In genomic region chr4:132718251-132718650, GRCm38 (mm10) we compare ENCODE assay signal across 28 mouse cellular contexts.
"Had no signal": no experiment of that assay in that cellular context is flagged by ENCODE, and none has a peak within 500 bp of the region (broad histone marks: within the 10 kb centered on the region; RNA-seq: fewer than 3 reads in every experiment).

No protein-coding gene starts in this region.

- ATAC-seq: forebrain, embryonic 13.5 days; forebrain, embryonic 14.5 days; forebrain, embryonic 15.5 days; forebrain, embryonic 16.5 days; forebrain, postnatal 0 days had no signal

- H3K4me2 ChIP-seq: embryonic facial prominence, embryonic 12.5 days; embryonic facial prominence, embryonic 13.5 days; embryonic facial prominence, embryonic 15.5 days; forebrain, embryonic 12.5 days; forebrain, embryonic 13.5 days; forebrain, embryonic 15.5 days had no signal

- DNase-seq: cerebellum, adult 2 months; cerebellum, adult 8-10 months; cerebellum, adult 9-10 months; cerebellum, adult 9-11 months; cerebellum, postnatal 10 days; cerebellum, postnatal 14 days; cerebellum, postnatal 25 days; cerebellum, postnatal 36 days; embryo, embryonic 11 days; forebrain, postnatal 0 days; gastrocnemius, adult 2 months; gastrocnemius, postnatal 10 days; gastrocnemius, postnatal 14 days; gastrocnemius, postnatal 25 days; gastrocnemius, postnatal 36 days; heart, adult 18-20 months; heart, adult 2 months had no signal

- H3K9me3 ChIP-seq: embryonic facial prominence, embryonic 10.5 days; embryonic facial prominence, embryonic 12.5 days; embryonic facial prominence, embryonic 13.5 days; embryonic facial prominence, embryonic 15.5 days; forebrain, embryonic 10.5 days; forebrain, embryonic 12.5 days; forebrain, embryonic 13.5 days; forebrain, embryonic 15.5 days had no signal

- H3K27me3 ChIP-seq: embryonic facial prominence, embryonic 12.5 days; embryonic facial prominence, embryonic 13.5 days; embryonic facial prominence, embryonic 15.5 days; forebrain, embryonic 12.5 days; forebrain, embryonic 13.5 days; forebrain, embryonic 15.5 days had no signal

- H3K4me1 ChIP-seq: embryonic facial prominence, embryonic 10.5 days; embryonic facial prominence, embryonic 12.5 days; embryonic facial prominence, embryonic 13.5 days; embryonic facial prominence, embryonic 15.5 days; forebrain, embryonic 10.5 days; forebrain, embryonic 12.5 days; forebrain, embryonic 13.5 days; forebrain, embryonic 15.5 days had no signal

- H3K27ac ChIP-seq: embryonic facial prominence, embryonic 10.5 days; embryonic facial prominence, embryonic 12.5 days; embryonic facial prominence, embryonic 13.5 days; embryonic facial prominence, embryonic 15.5 days; forebrain, embryonic 10.5 days; forebrain, embryonic 12.5 days; forebrain, embryonic 13.5 days; forebrain, embryonic 15.5 days; gastrocnemius, adult 2 months; heart, adult 2 months had no signal

- H3K4me3 ChIP-seq: embryonic facial prominence, embryonic 10.5 days; embryonic facial prominence, embryonic 12.5 days; embryonic facial prominence, embryonic 13.5 days; embryonic facial prominence, embryonic 15.5 days; erythroblast, embryonic 14.5 days; forebrain, embryonic 10.5 days; forebrain, embryonic 12.5 days; forebrain, embryonic 13.5 days; forebrain, embryonic 15.5 days; gastrocnemius, adult 2 months; heart, adult 2 months had no signal

- H3K9ac ChIP-seq: embryonic facial prominence, embryonic 12.5 days; embryonic facial prominence, embryonic 13.5 days; embryonic facial prominence, embryonic 15.5 days; forebrain, embryonic 12.5 days; forebrain, embryonic 13.5 days; forebrain, embryonic 15.5 days; forebrain, postnatal 0 days had no signal
